Mouse (Mus musculus) myocyte (in vitro differentiated cells): ENCODE data around the gene Vax2.

ENCODE experiments used
- CEBPB ChIP-seq: IDR thresholded peaks from 2 replicates; pipeline ENCODE4 v1.6.1; 2011; ENCODE audit warnings: mild to moderate bottlenecking, moderate library complexity; ENCODE audit not compliant: poor library complexity, insufficient read depth, severe bottlenecking
- E2F4 ChIP-seq: IDR thresholded peaks from one replicate; pipeline ENCODE4 v1.6.1; 2011; ENCODE audit warnings: mild to moderate bottlenecking, control low read depth, moderate library complexity; ENCODE audit not compliant: insufficient read depth
- MAX ChIP-seq: IDR thresholded peaks from one replicate; pipeline ENCODE4 v1.6.1; 2011; ENCODE audit warnings: low read depth, mild to moderate bottlenecking, control low read depth
- MYOD1 ChIP-seq, 3 experiments: IDR thresholded peaks; one replicate each; pipeline ENCODE4 v1.6.1; 2011; ENCODE audit warnings: control low read depth in 2 of 3, low read depth in 2 of 3, mild to moderate bottlenecking in 2 of 3, moderate library complexity in 1 of 3; ENCODE audit not compliant: insufficient read length in 2 of 3, control insufficient read depth in 1 of 3
- MYOG ChIP-seq, 3 experiments: IDR thresholded peaks; one replicate each; pipeline ENCODE4 v1.6.1; 2011; ENCODE audit warnings: control low read depth in 2 of 3, low read depth in 2 of 3, mild to moderate bottlenecking in 2 of 3; ENCODE audit not compliant: insufficient read length in 2 of 3, control insufficient read depth in 1 of 3, insufficient read depth in 1 of 3
- POLR2A ChIP-seq: IDR thresholded peaks from one replicate; pipeline ENCODE4 v1.6.1; 2011; ENCODE audit warnings: low read depth, mild to moderate bottlenecking, control low read depth, moderate library complexity; ENCODE audit not compliant: insufficient read length
- POLR2AphosphoS2 ChIP-seq: IDR thresholded peaks from one replicate; pipeline ENCODE4 v1.6.1; 2011; ENCODE audit warnings: low read depth, control low read depth; ENCODE audit not compliant: insufficient read length
- REST ChIP-seq: IDR thresholded peaks from one replicate; pipeline ENCODE4 v1.6.1; 2011; ENCODE audit warnings: mild to moderate bottlenecking, control low read depth, moderate library complexity; ENCODE audit not compliant: insufficient read depth, insufficient read length
- TCF12 ChIP-seq: IDR thresholded peaks from one replicate; pipeline ENCODE4 v1.6.1; 2011; ENCODE audit warnings: mild to moderate bottlenecking, control low read depth; ENCODE audit not compliant: poor library complexity, insufficient read depth, severe bottlenecking
- TCF3 ChIP-seq: IDR thresholded peaks from one replicate; pipeline ENCODE4 v1.6.1; 2011; ENCODE audit warnings: low read depth, control low read depth; ENCODE audit not compliant: insufficient read length
- USF1 ChIP-seq: IDR thresholded peaks from one replicate; pipeline ENCODE4 v1.6.1; 2011; ENCODE audit warnings: low read depth, mild to moderate bottlenecking, control low read depth, moderate library complexity

DNA sequence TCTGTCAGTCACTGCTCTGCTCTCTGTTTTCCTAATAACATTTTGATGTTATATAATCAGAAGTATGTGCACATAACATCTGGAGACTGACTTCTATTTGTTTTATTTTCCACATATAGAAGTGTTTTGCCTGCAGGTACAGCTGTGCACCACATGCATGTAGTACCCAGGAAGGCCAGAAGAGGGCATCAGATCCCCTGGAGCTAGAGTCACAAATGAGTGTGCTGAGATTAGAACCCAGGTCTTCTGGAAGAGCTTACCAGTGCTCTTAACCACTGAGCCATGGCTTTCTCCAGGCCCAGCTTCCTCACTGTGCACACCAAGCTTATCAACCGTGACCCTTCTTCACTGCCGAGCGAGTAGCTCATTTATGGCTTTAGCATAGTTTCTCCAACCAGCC, 17.4 kb downstream of the Vax2 start:
- TF ChIP-seq POLR2A (no peak), TCF3 (no peak), POLR2AphosphoS2 (no peak), MAX (no peak), CEBPB (no peak), MYOD1 (IDR thresholded peaks at IDR 0.05; ENCODE audit: control insufficient read depth in 1 of 3, insufficient read length in 2 of 3, low read depth in 2 of 3) (no peak), USF1 (no peak), MYOG (IDR thresholded peaks at IDR 0.05; ENCODE audit: control insufficient read depth in 1 of 3, insufficient read depth in 1 of 3, insufficient read length in 2 of 3, low read depth in 2 of 3) (no peak), TCF12 (no peak), REST (no peak), E2F4 (no peak)
